In the genomic region with DNA sequence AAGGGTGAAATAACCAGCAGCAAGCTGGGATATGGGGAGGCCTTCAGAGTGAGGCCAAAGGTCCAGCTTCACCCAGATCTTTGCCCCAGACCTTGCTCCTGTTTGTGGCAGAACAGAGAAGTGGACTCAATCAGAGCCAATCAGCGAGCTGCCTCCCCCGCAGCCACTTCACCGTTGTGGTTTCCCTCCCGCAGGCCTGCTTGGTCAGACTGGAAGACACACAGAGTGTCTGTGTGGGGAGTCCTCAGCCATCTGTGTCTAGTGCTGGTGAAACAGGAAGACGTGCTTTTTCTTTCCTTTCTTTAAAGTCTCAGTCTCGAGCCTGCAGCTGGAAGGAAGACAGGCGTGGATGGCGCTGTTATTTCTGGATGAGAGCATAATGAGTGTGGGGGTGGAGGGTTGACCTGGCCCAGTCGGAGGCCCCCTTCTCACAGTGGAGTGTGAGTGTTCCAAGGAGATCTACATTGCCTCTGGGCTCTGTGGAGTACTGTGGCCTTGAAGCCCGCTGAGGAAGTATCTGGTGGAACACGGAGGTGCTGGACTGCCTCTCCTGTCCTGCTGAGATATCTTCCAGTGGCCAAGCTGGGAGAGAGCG, we compare ENCODE assay signal across 9 mouse cellular contexts.
DNase-seq lines count a peak whose midpoint lies in the region; ATAC-seq and TF ChIP-seq lines count a peak whose summit lies in the region.
"Had no signal": no experiment of that assay in that cellular context is flagged by ENCODE, and none has a peak within 500 bp of the region (broad histone marks: within the 10 kb centered on the region; RNA-seq: fewer than 3 reads in every experiment).

No protein-coding gene starts in this region.

- no peak overlapping the region for H3K4me3 ChIP-seq in heart, embryonic 10.5 days
- no peak overlapping the region for H3K4me3 ChIP-seq in hindbrain, embryonic 13.5 days
- no peak overlapping the region for H3K4me3 ChIP-seq in left cerebral cortex, adult 2 months
- no peak overlapping the region for H3K4me3 ChIP-seq in midbrain, embryonic 11.5 days (ENCODE audit: low read depth, low read length)

- H3K27ac ChIP-seq in heart, embryonic 10.5 days: no peak overlapping the region
- H3K27ac ChIP-seq in hindbrain, embryonic 13.5 days: no peak overlapping the region
- no peak overlapping the region for H3K27ac ChIP-seq in left cerebral cortex, adult 2 months
- H3K27ac ChIP-seq in midbrain, embryonic 11.5 days (ENCODE audit: low read depth, low read length): no peak overlapping the region

- no peaks in the 10 kb centered on the region for H3K36me3 ChIP-seq in heart, embryonic 10.5 days
- H3K36me3 ChIP-seq in hindbrain, embryonic 13.5 days: no peaks in the 10 kb centered on the region
- no peaks in the 10 kb centered on the region for H3K36me3 ChIP-seq in midbrain, embryonic 11.5 days (ENCODE audit: control insufficient read depth, insufficient read depth, low read length)

- H3K9ac ChIP-seq in hindbrain, embryonic 13.5 days: no peak overlapping the region
- H3K9ac ChIP-seq in midbrain, embryonic 11.5 days (ENCODE audit: low read length): no peak overlapping the region

- no peaks in the 10 kb centered on the region for H3K9me3 ChIP-seq in heart, embryonic 10.5 days
- H3K9me3 ChIP-seq in hindbrain, embryonic 13.5 days: no peaks in the 10 kb centered on the region
- no peaks in the 10 kb centered on the region for H3K9me3 ChIP-seq in midbrain, embryonic 11.5 days (ENCODE audit: control insufficient read depth, low read length)

- no peaks in the 10 kb centered on the region for H3K27me3 ChIP-seq in heart, embryonic 10.5 days (ENCODE audit: insufficient read depth, poor library complexity, severe bottlenecking)
- H3K27me3 ChIP-seq in hindbrain, embryonic 13.5 days: no peaks in the 10 kb centered on the region
- no peaks in the 10 kb centered on the region for H3K27me3 ChIP-seq in midbrain, embryonic 11.5 days (ENCODE audit: control insufficient read depth, insufficient read depth, low read length)

- no peak for TF ChIP-seq CTCF in left cerebral cortex, adult 2 months (IDR thresholded peaks at IDR 0.05)

- peak; percentile 8 to 10 for DNase-seq in heart, postnatal 10 days
- DNase-seq in heart, embryonic 10.5 days (ENCODE audit: low spot score): no peak
- DNase-seq in cerebellum, postnatal 25 days: peak; percentile 55 to 61
- peak; percentile 19 to 22 for DNase-seq in left cerebral cortex, adult 2 months (ENCODE audit: extremely low spot score in 1 of 2, low spot score in 2 of 2)
- DNase-seq in midbrain, embryonic 11.5 days (ENCODE audit: low spot score, missing footprints): peak; percentile 86
- peak; percentile 4 for DNase-seq in thymus, postnatal 25 days
- DNase-seq in urinary bladder, postnatal 14 days (ENCODE audit: low spot score): no peak

- H3K4me1 ChIP-seq in heart, embryonic 10.5 days: peaks cover 7% of the 10 kb centered on the region
- no peaks in the 10 kb centered on the region for H3K4me1 ChIP-seq in hindbrain, embryonic 13.5 days (replicated peaks)
- no peaks in the 10 kb centered on the region for H3K4me1 ChIP-seq in midbrain, embryonic 11.5 days (ENCODE audit: control insufficient read depth, insufficient read depth, low read length)

- peak; percentile 46; the same call in 1 of the 2 replicates for ATAC-seq in hindbrain, embryonic 13.5 days (ENCODE audit: low FRiP score)
- no peak for ATAC-seq in midbrain, embryonic 11.5 days (ENCODE audit: low FRiP score)
- ATAC-seq: Patski had no signal

- WGBS in heart, embryonic 10.5 days: 39% methylated on average over 12 of the region's 12 CpGs
- WGBS in hindbrain, embryonic 13.5 days: 35% methylated on average over 12 of the region's 12 CpGs
- WGBS in midbrain, embryonic 11.5 days: 44% methylated on average over 12 of the region's 12 CpGs

- intact Hi-C loops in heart, postnatal 10 days (cut with DNase I): no loop called here
- intact Hi-C loops in left cerebral cortex, adult 2 months (cut with DNase I): no loop called here

- no peak overlapping the region for H3K4me2 ChIP-seq in hindbrain, embryonic 13.5 days
- H3K4me2 ChIP-seq in midbrain, embryonic 11.5 days: no peak overlapping the region

Comparison
In these comparisons a context has a peak if more than half of its experiments do, and no peak if none do; other contexts are left out.
1. DNase-seq: peak in heart, postnatal 10 days (2 of 2), cerebellum, postnatal 25 days (2 of 2), left cerebral cortex, adult 2 months (2 of 2), midbrain, embryonic 11.5 days (single experiment) and thymus, postnatal 25 days (single experiment); none in heart, embryonic 10.5 days (single experiment) and urinary bladder, postnatal 14 days (single experiment).